Mouse (Mus musculus) naive thymus-derived CD4-positive, alpha-beta T cell, adult 5 months (primary cell): ENCODE measurements around the gene Cd200r2. TPM values are rescaled to one million over a fixed set of nuclear protein-coding genes. Genes with fewer than 3 reads are reported as not detected.

Experiments
- polyA plus RNA-seq: library from polyadenylated mRNA; unstranded; fragments of 100-300 nt; shearing (Covaris generic); gene quantifications from one replicate; pipeline ENCODE4 v1.2.1, GENCODE M21; 2017

Cd200r2 gene
- polyA plus RNA-seq, result not detected

GRCm38 (mm10) chr16:44866797-44867196 is at the start of gene Cd200r2:
Gene Cd200r2 (plus strand): TSS chr16:44867097.

GRCm38 (mm10) chr16:44943468-44943867 is 76.6 kb downstream of the Cd200r2 start, which contains the start of gene Cd200r3:
Gene Cd200r3 (plus strand): TSS chr16:44943678.

Other genes with a start within 250 kb of the Cd200r2 start
- gene Nepro, start 142.8 kb upstream of the Cd200r2 start, polyA plus RNA-seq, result 8.0 TPM
- gene Gtpbp8, start 120.7 kb upstream of the Cd200r2 start, polyA plus RNA-seq, result 13.0 TPM
- gene Cd200r1, start 101.4 kb upstream of the Cd200r2 start, polyA plus RNA-seq, result 7.6 TPM
- gene Cd200r4, start 55.4 kb upstream of the Cd200r2 start, polyA plus RNA-seq, result 4.9 TPM
- gene Cd200r3, start 76.6 kb downstream of the Cd200r2 start, polyA plus RNA-seq, result 3.8 TPM
- gene Ccdc80, start 226.3 kb downstream of the Cd200r2 start, polyA plus RNA-seq, result not detected